Mouse (Mus musculus) layer of hippocampus, adult 9-11 months (tissue): ENCODE results near the gene Iqcb1.
"Not testable (repeated sequence)": the region's sequence is repeated elsewhere in the genome, so short reads cannot be mapped to it uniquely, and the experiment has no call there.

Experiments
- DNase-seq: peaks from one replicate; pipeline ENCODE4 v3.0.0; 2022

Iqcb1 gene

GRCm38 (mm10) chr16:36828054-36828786 lies at the start of gene Iqcb1:
Iqcb1 (plus strand) TSS chr16:36828385.
- DNase-seq, result peak; percentile 83

- DNase-seq, result peak; percentile 8
These were observed 44.0 kb upstream of the Iqcb1 start for GRCm38 (mm10) chr16:36784146-36784545.

- peak; percentile 44 for DNase-seq
These were observed 43.4 kb upstream of the Iqcb1 start, which contains the start of gene Slc15a2 for GRCm38 (mm10) chr16:36784594-36785313. Slc15a2 (minus strand) TSS chr16:36784962.

GRCm38 (mm10) chr16:36786466-36786865 lies 41.7 kb upstream of the Iqcb1 start:
- DNase-seq, result no peak

- no peak for DNase-seq
These were observed 38.0 kb upstream of the Iqcb1 start for GRCm38 (mm10) chr16:36790166-36790565.

GRCm38 (mm10) chr16:36794976-36795375 lies 33.2 kb upstream of the Iqcb1 start:
- no peak for DNase-seq

- DNase-seq, result no peak
These were observed 29.9 kb upstream of the Iqcb1 start for GRCm38 (mm10) chr16:36798334-36798733.

GRCm38 (mm10) chr16:36802361-36802760 lies 25.8 kb upstream of the Iqcb1 start:
- DNase-seq, result no peak

- DNase-seq, result no peak
These were observed 19.6 kb upstream of the Iqcb1 start for GRCm38 (mm10) chr16:36808616-36809015.

GRCm38 (mm10) chr16:36813680-36814079 lies 14.5 kb upstream of the Iqcb1 start:
- no peak for DNase-seq

GRCm38 (mm10) chr16:36816916-36817315 lies 11.3 kb upstream of the Iqcb1 start:
- no peak for DNase-seq

GRCm38 (mm10) chr16:36817321-36817926 lies 10.8 kb upstream of the Iqcb1 start:
- DNase-seq, result peak; percentile 89

- no peak for DNase-seq
These were observed 8.2 kb upstream of the Iqcb1 start for GRCm38 (mm10) chr16:36820016-36820415.

GRCm38 (mm10) chr16:36820747-36821146 lies 7.4 kb upstream of the Iqcb1 start:
- DNase-seq, result no peak

GRCm38 (mm10) chr16:36821474-36821873 lies 6.7 kb upstream of the Iqcb1 start:
- no peak for DNase-seq

GRCm38 (mm10) chr16:36827611-36828053 lies 553 bp upstream of the Iqcb1 start:
- DNase-seq, result no peak

GRCm38 (mm10) chr16:36828820-36829219 lies 635 bp downstream of the Iqcb1 start:
- peak; percentile 9 for DNase-seq

GRCm38 (mm10) chr16:36846894-36847293 lies 18.7 kb downstream of the Iqcb1 start:
- not testable (repeated sequence) for DNase-seq

- no peak for DNase-seq
These were observed 23.0 kb downstream of the Iqcb1 start for GRCm38 (mm10) chr16:36851202-36851601.

GRCm38 (mm10) chr16:36863585-36863984 lies 35.4 kb downstream of the Iqcb1 start:
- DNase-seq, result no peak

- no peak for DNase-seq
These were observed 41.3 kb downstream of the Iqcb1 start for GRCm38 (mm10) chr16:36869442-36869841.

GRCm38 (mm10) chr16:36874583-36875275 lies 46.5 kb downstream of the Iqcb1 start, which contains the start of the genes Eaf2 and Golgb1:
Eaf2 (minus strand) TSS chr16:36875003.
Golgb1 (plus strand) TSS chr16:36875140.
- peak; percentile 100 for DNase-seq
